Mouse (Mus musculus) skeletal muscle tissue, adult 2 months (tissue): Measurements from ENCODE around the gene Psmb1.
"Not testable (repeated sequence)": the region's sequence is repeated elsewhere in the genome, so short reads cannot be mapped to it uniquely, and the experiment has no call there.

Experiments used
- DNase-seq: peaks from one replicate; pipeline ENCODE4 v3.0.0-alpha.2; 2012; ENCODE audit warnings: low read depth, low spot score

Gene Psmb1

DNA sequence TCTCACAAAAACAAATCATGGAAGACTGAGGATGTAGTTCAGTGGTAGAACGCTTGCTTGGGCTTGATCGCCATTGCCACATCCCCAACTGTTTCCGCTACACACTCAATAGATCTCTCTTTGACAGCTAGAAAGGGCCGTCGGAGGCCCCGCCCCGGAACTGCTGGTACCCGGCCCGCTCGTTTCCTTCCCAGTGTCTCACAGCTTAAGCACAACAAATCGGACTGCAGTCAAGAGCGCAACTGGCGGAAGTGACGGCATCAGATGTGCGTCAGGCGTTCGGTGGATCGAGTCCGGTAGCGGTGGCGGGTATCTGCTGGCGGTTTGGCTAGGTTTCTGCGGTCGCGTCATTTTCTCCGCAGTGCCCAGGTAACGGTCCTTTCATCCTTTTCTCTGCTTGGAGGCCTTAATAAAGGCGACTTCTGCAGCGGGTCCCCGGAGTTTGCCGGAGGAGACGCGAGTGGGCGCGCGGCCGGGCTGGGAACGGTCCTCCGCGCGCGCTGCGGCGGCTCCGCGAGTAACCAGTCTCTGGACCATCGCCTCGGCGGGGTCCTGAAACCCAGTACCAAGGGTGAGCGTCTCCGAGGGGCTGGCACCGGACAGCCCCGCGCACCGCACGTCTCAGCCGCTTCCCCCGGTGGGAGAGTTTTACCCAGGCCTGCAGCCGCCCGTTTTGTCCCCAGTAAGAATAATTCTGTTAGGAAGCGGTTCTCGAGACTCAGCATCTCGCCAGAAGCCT lies at the start of gene Psmb1, which contains the start of gene Tbp:
Psmb1 (minus strand) TSS at position 96 of the 739 bp plus-strand sequence.
Tbp (plus strand) TSS at position 233 of the 739 bp plus-strand sequence.
- peak; percentile 96 for DNase-seq

DNA sequence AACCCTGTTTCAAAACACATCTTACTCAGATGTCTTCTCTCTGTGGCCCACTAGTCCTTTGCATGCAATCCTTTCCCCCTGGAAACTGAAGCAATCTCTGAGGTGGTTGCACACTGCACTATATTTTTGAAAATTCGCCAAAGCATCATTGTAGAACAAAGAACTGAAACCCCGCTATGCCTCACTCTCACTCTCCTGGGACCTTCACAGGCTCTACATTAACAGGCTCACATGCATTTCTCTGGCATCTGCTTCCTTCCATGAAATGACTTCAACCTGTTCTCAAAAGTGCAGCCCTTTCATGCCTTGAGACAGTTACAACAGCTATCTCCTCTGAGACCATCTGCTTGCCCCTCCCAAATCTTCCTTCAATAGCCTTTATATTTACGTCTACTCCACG lies 46.9 kb upstream of the Psmb1 start:
- no peak for DNase-seq

DNA sequence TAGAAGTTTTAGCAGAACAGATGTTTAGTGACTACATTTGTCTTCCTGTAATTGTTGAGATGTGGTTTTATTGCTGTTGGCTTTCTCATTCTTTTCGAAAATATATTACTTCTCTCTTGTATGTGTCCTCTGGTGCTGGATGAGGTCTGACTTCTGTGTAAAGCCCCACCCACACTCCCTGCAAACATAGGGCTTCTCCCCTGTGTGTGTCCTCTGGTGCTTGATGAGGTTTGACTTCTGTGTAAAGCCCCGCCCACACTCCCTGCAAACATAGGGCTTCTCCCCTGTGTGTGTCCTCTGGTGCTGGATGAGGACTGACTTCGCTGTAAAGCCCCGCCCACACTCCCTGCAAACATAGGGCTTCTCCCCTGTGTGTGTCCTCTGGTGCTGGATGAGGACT lies 44.3 kb upstream of the Psmb1 start:
- DNase-seq = not testable (repeated sequence)

DNA sequence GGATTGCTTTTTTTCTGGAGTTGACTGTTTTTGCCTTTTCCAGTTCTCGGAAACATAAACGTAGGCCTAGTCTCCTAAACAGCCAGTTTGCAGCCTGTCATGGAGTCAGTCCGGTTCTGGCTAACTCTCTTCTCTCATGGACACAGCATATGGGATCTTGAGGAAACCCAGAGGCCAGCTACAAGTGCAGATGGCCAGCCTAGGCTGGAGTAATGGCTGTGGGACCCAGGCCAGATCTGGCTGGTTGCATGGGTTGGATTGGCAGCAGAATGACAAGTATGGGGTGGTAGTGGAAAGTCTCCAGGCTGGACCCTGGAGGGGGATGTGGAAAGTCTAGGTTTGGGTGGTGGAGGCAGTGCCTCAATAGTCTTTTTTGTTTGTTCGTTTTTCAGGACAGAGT lies 40.8 kb upstream of the Psmb1 start:
- no peak for DNase-seq

DNA sequence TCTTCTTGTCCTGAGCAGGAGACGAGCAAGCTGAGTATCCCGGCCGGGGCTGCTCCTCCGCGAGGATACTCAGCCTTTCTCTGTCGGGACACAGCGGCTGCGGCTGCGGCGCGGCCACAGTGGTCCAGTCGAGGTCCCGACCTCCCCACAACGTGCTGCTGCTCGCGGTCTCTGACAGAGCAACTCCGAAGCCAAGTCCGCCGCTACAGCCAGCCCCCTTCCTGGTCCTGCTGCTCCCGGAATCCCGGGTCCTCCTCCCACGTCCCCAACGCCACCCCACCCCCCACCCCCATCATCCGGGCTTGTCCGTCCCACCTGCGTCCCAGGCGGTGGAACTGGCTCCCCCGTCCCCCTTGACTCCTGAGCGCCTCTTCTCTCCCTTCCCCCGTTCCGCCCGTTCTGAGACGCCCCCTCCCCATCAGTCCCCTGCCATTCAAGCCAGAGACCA lies 36.9 kb upstream of the Psmb1 start:
- no peak for DNase-seq

DNA sequence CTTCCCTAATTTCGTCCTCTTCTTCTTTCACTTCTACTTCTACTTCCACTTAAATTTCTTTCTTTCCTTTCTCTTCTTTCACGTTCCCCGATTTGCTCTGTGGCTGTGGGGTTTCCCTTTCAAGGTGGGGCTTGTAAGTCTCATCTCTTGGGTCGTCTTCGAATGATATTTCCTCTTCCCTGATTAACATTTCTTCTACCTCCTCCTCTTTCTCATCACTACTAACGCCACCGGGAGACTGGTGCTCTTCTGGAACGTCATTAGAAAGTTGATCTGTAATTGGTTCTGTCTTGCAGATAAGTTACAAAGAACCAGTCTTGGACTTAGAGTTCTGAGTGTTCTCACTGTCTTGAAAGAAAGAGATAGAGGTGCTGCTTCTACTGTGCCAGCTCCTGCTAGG lies 36.4 kb upstream of the Psmb1 start:
- no peak for DNase-seq

DNA sequence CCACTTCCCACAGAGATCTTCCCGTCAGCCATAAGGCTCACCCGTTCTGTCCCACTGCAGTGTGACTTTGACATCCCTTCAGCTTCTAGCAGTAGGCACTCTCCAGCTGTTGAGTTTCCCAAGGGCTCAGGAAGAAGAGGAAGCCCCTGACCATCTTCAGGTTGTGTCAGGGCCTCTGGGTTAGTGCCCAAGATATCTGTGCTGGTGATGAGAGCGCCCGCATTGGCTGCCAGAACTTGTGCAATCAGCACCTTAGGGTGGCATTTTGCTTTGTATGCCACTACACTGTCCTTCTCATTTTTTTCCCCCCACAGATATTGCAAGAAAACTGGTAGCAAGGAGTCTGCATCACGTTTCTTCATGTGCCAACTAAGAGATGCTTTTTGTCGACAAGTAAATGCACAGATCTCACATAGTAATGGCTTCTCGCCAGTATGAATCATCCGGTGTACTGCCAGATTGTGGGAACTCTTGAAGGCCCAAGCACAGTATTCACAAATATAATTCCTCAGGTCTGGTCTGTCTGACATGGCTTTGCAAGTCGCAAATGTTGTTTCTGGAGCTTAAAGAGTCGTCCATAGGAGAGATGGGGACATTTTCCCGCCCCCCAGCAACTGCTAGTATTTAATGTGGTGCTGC lies 35.7 kb upstream of the Psmb1 start:
- no peak for DNase-seq

DNA sequence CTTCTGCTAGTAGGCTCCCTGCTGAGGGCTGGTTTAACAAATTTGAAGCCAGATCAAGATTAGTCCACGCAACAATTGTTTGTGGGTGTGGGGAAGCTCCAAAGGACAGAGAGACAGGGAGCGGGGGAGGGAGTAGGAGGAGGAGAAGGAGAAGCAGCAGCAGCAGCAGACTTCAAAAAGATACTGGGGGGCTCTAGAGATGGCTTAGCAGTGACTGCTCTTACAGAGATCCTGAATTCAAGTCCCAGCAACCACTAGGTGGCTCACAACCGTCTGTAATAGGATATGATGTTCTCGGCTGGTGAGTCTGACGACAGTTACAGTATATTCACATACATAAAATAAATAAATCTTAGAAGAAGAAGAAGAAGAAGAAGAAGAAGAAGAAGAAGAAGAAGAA lies 30.6 kb upstream of the Psmb1 start:
- DNase-seq = no peak

DNA sequence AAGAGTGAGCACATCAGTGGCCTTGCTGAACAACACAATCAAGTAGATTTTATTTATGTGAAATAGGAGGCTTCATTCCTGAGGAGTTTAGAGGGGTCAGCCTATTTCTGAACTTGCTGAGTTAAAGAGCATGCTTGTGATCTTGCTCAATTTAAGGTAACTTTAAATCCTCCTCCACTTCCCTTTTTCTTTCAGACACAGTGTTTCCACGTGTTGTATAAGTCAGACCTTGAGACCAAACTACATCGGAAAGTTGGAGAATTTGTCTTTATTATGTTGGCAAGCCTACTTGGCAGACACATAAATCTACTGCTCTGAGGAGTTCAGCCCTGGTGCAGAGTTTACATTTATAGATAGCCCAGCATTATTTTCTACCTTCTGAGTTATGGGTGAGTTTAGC lies 29.3 kb upstream of the Psmb1 start:
- no peak for DNase-seq

DNA sequence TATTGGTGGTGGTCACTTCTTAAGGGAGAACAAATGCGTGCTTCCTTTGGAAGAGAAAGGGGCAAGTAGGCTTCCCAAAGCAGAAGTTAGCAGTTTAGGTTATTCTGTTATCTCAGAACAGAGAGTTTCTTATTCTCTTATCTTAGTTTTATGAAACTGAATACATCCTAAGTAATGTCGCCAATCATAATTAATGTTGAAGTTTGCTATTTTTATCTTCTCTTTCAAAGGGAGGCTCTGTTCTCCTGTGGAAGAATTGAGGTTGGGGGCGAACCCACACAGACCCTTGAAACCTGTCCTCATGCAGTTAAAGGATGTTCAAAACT lies 28.2 kb upstream of the Psmb1 start:
- DNase-seq = no peak

DNA sequence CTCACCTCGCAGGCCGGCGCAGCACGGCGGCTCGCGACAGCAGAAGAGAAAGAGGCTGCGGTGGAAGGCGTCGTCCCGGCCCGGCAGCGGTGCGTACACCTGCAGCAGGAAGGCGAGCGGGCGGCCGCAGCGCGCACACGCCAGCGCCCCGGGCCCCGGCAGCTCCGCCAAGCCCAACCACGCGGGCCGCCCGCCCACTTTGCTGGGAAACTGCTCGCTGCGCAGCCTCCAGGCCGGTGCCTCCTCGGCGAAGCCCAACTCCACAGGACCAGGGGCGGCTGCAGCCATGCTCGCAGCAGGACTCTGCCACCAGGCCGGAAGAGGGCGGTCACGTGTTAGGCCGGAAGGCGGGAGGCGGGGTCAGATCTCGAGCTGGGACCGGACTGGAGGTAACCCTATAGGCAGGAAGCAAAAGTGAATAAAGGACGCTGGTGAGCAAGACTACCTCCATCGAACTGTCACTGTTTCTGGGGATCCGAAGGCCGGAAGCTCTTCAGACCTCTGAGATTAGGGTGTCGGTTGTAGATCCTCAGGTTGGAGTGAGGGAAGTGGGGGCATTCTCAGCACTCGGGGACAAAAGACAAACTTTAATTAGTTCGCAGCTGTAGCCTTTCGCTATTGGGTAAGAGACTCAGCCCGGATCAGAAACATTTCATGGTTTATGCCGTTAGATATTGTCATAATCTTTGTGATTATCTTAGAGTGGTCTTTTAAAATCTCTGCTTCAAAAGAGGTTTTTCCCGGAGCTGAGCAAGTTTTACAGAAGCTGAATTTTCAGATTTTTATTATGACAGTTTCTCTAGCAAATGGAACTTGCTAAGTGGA lies 27.6 kb upstream of the Psmb1 start, which contains the start of gene Pdcd2:
Pdcd2 (minus strand) TSS at position 316 of the 825 bp plus-strand sequence.
- peak; percentile 91 for DNase-seq

DNA sequence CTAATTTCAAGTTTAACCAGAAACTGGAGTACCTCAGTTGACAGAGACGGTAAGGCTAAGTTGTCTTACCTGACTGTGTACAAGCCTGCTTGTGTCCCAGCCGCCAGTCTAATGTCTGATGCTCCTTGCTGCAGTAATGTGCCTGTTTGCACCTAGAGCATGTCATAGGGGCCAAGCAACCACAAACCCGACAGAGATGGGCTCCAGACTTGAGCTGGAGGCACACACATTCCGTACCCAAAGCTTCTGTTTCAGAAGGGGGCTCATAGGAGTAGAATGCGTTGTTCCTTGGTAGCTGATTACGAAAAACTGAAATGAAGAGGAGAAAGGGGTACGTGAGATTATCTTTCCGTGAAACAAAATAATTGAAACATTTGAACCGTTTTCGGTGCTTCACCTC lies 26.8 kb upstream of the Psmb1 start:
- DNase-seq = no peak

DNA sequence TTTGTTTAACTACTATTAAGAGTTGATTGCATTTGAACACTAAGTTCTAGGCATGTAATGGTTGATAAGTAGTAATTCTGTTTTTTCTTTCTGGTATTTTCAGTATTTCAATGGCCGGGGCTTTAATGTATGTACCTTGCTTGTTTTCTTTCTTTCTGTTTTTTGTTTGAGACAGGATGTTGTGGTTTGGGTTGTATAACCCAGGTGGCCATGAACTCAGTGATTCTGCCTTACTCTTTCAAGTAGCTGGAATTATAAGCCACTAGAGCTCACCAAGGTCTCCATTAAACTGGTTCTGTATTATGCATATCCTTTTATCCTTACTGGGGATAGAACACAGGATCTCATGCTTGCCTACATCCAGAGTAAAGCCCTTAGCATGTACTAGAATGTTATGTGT lies 19.2 kb upstream of the Psmb1 start:
- DNase-seq = no peak

DNA sequence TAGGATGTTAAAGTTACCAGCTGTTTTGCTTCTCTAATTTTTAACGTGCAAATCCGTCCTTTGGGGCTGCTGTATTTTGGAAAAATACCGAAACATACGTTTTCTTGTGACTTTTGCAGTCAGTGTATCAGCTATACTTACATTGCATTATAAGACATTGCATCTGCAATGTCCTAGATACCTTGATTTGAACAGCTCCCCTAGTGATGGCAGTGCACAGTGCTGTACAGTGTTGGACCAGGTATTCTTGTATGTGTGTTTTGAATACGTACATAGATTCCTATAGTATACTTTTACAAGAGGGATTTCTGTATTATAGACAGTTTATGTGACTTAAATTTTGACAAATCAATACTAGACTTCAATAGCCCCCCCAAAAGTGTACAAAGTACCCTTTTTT lies 18.6 kb upstream of the Psmb1 start:
- DNase-seq = no peak

DNA sequence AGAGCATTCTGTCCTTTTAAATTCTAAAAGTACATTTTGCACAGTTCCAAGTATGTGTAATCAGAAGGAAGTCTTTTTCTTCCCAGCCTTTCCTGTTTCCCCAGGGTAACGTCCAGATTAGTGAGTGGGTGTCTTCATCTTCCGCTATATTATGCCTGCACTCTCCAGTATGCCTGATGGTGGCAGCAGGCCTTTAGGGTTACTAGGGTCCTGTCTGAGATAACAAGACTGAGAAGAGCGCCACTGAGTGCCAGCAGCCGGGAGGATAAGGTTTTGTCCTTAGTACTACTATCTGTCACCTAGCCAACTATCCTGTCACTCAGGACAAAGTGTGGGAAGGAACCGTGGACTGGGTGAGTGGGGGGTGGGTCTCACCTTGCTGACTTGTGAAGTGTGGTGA lies 18.2 kb upstream of the Psmb1 start:
- DNase-seq = no peak

DNA sequence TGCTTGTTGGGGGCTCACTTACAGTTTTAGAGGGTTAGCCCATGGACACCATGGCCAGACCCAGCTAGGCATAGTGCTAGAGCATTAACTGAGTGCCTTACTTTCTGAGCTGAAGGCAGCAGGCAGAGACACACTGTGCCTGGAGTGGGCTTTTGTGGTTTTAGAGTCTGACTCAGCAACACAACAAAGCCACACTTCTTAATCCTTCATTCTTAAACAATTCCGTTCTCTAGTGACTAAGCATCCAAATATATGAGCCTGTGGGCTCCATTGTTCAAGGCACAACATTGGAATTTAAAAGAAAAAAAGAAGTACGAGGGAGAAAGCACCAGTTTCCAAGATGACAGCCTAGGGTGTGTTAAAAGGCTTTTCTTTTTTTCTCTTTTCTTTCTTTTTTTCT lies 11.1 kb upstream of the Psmb1 start:
- DNase-seq = no peak

DNA sequence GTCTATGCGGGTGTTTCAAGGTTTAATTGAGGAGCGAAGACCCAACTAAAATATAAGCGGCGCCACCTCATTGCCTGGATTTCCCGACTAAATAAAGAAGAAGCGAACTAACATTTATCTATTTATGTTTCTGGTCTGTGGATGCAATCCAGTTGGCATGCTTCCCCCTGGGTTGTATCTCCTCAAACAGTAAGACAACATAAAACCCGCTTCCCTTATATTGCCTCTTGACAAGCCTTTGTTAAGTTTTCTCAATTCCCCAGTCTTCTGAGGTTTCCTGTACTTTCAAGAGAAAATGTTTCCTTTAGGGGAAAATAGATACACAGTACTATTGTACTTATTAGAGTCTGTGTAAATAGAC lies 818 bp downstream of the Psmb1 start:
- DNase-seq = peak; percentile 19

DNA sequence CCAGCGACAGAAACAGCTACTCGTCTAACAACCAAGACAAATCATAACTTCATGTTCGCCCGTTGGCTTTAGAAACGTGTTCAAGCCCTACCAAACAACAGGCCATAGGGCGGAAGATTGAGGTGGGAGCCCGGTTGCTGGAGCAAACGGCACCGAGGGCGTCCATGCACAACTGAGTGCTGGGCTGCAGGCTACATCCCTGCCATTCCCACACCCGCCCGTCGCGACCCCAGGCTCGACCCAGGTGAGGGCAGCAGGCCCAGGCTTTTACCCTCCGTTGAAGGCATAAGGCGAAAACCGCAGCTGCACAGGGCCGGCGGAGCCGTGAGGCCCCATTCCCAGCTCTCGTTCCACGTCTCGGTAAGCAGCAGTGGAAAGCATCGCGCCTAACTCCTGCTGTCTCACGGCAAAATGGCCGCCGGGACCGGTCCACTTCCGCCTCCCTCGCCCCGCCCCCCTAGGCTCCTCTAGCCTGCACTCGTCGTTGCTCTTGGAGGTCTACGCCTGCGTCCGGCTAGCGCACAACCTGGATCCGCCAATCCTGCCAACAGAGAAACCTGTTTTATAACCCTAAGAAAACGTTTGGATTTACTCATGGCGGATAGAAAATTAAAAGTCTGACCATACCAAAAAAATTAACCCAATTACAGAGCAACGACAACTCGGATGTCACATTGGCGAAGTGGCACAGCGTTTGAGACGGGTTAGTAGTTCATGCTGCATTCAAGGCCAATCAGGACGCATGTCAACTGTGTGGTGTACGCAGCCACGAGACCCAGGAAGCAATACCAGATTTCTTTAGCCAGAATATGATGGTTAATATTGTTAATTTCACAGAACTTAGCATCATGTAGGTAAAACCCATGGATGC lies 1.4 kb downstream of the Psmb1 start:
- DNase-seq = peak; percentile 87

DNA sequence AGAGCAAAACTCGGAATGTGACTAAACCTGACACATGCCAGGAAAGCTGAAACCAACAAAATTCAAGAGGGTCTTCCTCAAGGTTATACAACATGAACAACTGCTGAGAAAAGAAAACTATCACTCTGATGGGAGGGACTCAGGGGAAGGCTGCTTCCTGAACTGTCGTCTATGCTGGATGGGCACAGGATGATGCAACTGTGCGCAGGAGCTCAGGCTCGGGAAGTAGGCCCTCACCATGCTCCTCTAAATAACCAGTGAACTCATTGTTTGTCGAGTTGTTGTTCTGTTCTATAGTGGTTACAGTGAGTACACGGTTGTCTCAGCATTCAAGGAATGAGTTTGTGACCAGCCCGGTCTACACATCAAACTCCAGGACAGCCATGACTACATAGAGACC lies 9.0 kb downstream of the Psmb1 start:
- no peak for DNase-seq

DNA sequence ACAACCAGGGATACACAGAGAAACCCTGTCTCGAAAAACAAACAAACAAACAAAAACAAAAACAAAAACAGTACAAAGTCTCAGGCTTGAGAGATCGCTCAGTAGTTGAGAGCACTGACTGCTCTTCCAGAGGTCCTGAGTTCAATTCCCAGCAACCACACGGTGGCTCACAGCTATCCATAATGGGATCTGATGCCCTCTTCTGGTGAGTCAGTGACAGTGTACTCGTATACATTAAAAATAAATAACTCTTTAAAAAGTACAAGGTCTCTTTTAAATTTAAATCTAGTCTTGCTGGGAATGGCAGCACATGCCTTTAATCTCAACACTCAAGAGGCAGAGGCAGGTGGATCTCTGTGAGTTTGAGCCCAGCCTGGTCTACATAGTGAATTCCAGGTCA lies 26.9 kb downstream of the Psmb1 start:
- no peak for DNase-seq

DNA sequence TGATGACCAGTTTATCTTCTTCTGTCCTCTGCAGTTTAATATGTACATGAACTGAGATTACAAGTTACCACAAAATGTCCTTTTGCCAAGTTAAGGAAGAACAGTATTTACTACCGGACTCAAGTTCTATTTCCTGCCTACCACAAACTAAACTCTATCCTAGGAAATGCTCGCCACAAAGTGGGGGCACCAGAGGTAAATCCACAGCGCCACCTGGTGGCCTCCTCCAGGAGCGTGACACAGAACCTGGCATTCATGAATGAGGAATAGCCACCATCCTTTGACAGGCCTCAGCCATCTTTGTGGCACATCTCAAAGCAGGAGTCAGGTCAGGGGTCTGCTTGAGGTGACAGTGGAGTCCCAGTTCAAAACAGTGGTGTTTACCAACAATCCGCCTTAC lies 31.9 kb downstream of the Psmb1 start:
- peak; percentile 76 for DNase-seq
